Mouse (Mus musculus) liver, postnatal 0 days (tissue): Measurements from ENCODE around the gene Cdk8. TPM values are rescaled to one million over a fixed set of nuclear protein-coding genes. Genes with fewer than 3 reads are reported as not detected.

Experiments used
- ATAC-seq: fragments of 200-750 bp; cut with Nextera tagmentation; 2 replicates; pipeline ENCODE4 v1.8.0; 2017; ENCODE audit warnings: mild to moderate bottlenecking, moderate library complexity
- DNase-seq: peaks from one replicate; pipeline ENCODE4 v3.0.0-alpha.2; 2016
- H3K27ac ChIP-seq: fragments of 300-500 bp; sonication (generic); 2 replicates; pipeline ENCODE4 v1.5.1; 2014; ENCODE audit warnings: antibody characterized with exemption, moderate library complexity, mild to moderate bottlenecking, low read depth
- H3K27me3 ChIP-seq: fragments of 300-500 bp; sonication (generic); 2 replicates; pipeline ENCODE4 v1.6.1; 2014; ENCODE audit warnings: low read length, control low read depth, mixed read lengths; ENCODE audit not compliant: insufficient read depth
- H3K36me3 ChIP-seq: fragments of 300-500 bp; sonication (generic); replicated peaks from 2 replicates; pipeline ENCODE4 v1.6.1; 2014; ENCODE audit warnings: mild to moderate bottlenecking, control low read depth, low read length, moderate library complexity, mixed read lengths; ENCODE audit not compliant: insufficient read depth
- H3K4me1 ChIP-seq: fragments of 300-500 bp; sonication (generic); 2 replicates; pipeline ENCODE4 v1.6.1; 2014; ENCODE audit warnings: antibody characterized with exemption, mild to moderate bottlenecking, control low read depth; ENCODE audit not compliant: insufficient read depth
- H3K4me2 ChIP-seq: fragments of 300-500 bp; sonication (generic); 2 replicates; pipeline ENCODE4 v1.6.1; 2014; ENCODE audit warnings: low read depth, mild to moderate bottlenecking, low read length, moderate library complexity, mixed read lengths
- H3K4me3 ChIP-seq: fragments of 300-500 bp; sonication (generic); 2 replicates; pipeline ENCODE4 v1.5.1; 2014; ENCODE audit warnings: low read depth, low read length
- H3K9ac ChIP-seq: fragments of 300-500 bp; sonication (generic); replicated peaks from 2 replicates; pipeline ENCODE4 v1.6.1; 2014; ENCODE audit warnings: mild to moderate bottlenecking, moderate library complexity
- H3K9me3 ChIP-seq: fragments of 300-500 bp; sonication (generic); 2 replicates; pipeline ENCODE4 v1.6.1; 2016; ENCODE audit warnings: mild to moderate bottlenecking, control low read depth, low read length, mixed read lengths
- CTCF ChIP-seq: sonication (generic); IDR thresholded peaks from 2 replicates; pipeline ENCODE4 v1.5.1; 2016; ENCODE audit warnings: antibody characterized with exemption, low read depth
- EP300 ChIP-seq: IDR thresholded peaks from 2 replicates; pipeline ENCODE4 v1.6.1; 2016; ENCODE audit warnings: antibody characterized with exemption, low read depth, mild to moderate bottlenecking
- WGBS: fragments of 180-500 bp; shearing (Covaris S2); extraction: QIAGEN DNeasy Blood & Tissue Kit; methylation state at CpG from one replicate; pipeline ENCODE4 v1.1.7; 2014; ENCODE audit not compliant: insufficient replicate concordance; 5-methylcytosine and 5-hydroxymethylcytosine counted together
- polyA plus RNA-seq: library from polyadenylated mRNA; unstranded; fragments of >200 nt; fragmentation: Nextera tagmentation; extraction: Ambion mirVana; gene quantifications from 2 replicates; pipeline ENCODE4 v1.2.1, GENCODE M21; 2015

The Cdk8 gene
- polyA plus RNA-seq, 1 experiment from 2014 or later: 11.4 TPM

- Histone ChIP-seq H3K4me2 (no peak overlapping the region), H3K27me3 (no peaks in the 10 kb centered on the region), H3K27ac (no peak overlapping the region), H3K4me1 (peaks cover 54% of the 10 kb centered on the region), H3K9ac (no peak overlapping the region), H3K4me3 (no peak overlapping the region), H3K36me3 (peaks cover 5% of the 10 kb centered on the region), H3K9me3 (no peaks in the 10 kb centered on the region)
- DNase-seq: no peak
- ATAC-seq: no peak
- TF ChIP-seq EP300: no peak
- no peak for TF ChIP-seq CTCF
- 78% methylated on average over 2 of the region's 2 CpGs for WGBS
Observed at GRCm38 (mm10) chr5:146240771-146241170, 9.7 kb downstream of the Cdk8 start.

- H3K9me3 ChIP-seq: no peaks in the 10 kb centered on the region
- H3K27ac ChIP-seq: peak overlapping the region; percentile 49; the same call in 1 of the 2 replicates
- ATAC-seq: no peak
- 82% methylated on average over 3 of the region's 3 CpGs for WGBS
- H3K4me3 ChIP-seq: no peak overlapping the region
- H3K4me1 ChIP-seq: peaks cover 54% of the 10 kb centered on the region
- H3K9ac ChIP-seq: no peak overlapping the region
- DNase-seq: no peak
- no peak overlapping the region for H3K4me2 ChIP-seq
- peaks cover 3% of the 10 kb centered on the region; the same call in 1 of the 2 replicates for H3K36me3 ChIP-seq
- TF ChIP-seq CTCF (no peak), EP300 (no peak)
- H3K27me3 ChIP-seq: no peaks in the 10 kb centered on the region
Observed at GRCm38 (mm10) chr5:146241202-146241601, 10.2 kb downstream of the Cdk8 start.

GRCm38 (mm10) chr5:146245193-146245592 lies 14.2 kb downstream of the Cdk8 start:
- TF ChIP-seq CTCF (no peak), EP300 (peak; percentile 92)
- 53% methylated on average over 4 of the region's 4 CpGs for WGBS

GRCm38 (mm10) chr5:146245646-146246370 lies 14.8 kb downstream of the Cdk8 start:
- H3K9me3 ChIP-seq: no peaks in the 10 kb centered on the region
- ATAC-seq (no peak), DNase-seq (no peak)
- H3K36me3 ChIP-seq: no peaks in the 10 kb centered on the region
- TF ChIP-seq EP300 (no peak), CTCF (no peak)
- H3K4me2 ChIP-seq: no peak overlapping the region
- H3K9ac ChIP-seq: no peak overlapping the region
- H3K4me1 ChIP-seq: peaks cover 72% of the 10 kb centered on the region
- 68% methylated on average over 7 of the region's 7 CpGs for WGBS
- H3K27ac ChIP-seq: 0 out of 2 replicates have a peak overlapping the region, but pooled peaks have one; percentile 26
- H3K4me3 ChIP-seq: no peak overlapping the region
- no peaks in the 10 kb centered on the region for H3K27me3 ChIP-seq

More at GRCm38 (mm10) chr5:146245193-146245592, 14.2 kb downstream of the Cdk8 start:
- DNase-seq: no peak
- H3K4me1 ChIP-seq: peaks cover 66% of the 10 kb centered on the region
- H3K9ac ChIP-seq: no peak overlapping the region
- H3K9me3 ChIP-seq: no peaks in the 10 kb centered on the region
- no peak overlapping the region for H3K27ac ChIP-seq
- peak; percentile 26 for ATAC-seq
- no peaks in the 10 kb centered on the region for H3K36me3 ChIP-seq
- H3K4me3 ChIP-seq: no peak overlapping the region
- no peak overlapping the region for H3K4me2 ChIP-seq
- no peaks in the 10 kb centered on the region for H3K27me3 ChIP-seq

- Histone ChIP-seq H3K4me2 (no peak overlapping the region), H3K4me1 (peaks cover 75% of the 10 kb centered on the region), H3K9ac (no peak overlapping the region), H3K27me3 (no peaks in the 10 kb centered on the region), H3K9me3 (no peaks in the 10 kb centered on the region), H3K36me3 (no peaks in the 10 kb centered on the region), H3K27ac (0 out of 2 replicates have a peak overlapping the region, but pooled peaks have one; percentile 41), H3K4me3 (no peak overlapping the region)
- ATAC-seq: no peak
- WGBS: 85% methylated on average over 1 of the region's 1 CpGs
- no peak for TF ChIP-seq EP300
- TF ChIP-seq CTCF: no peak
- no peak for DNase-seq
Observed at GRCm38 (mm10) chr5:146246386-146246785, 15.4 kb downstream of the Cdk8 start.

GRCm38 (mm10) chr5:146247709-146248108 lies 16.7 kb downstream of the Cdk8 start:
- no peak overlapping the region for H3K4me3 ChIP-seq
- peaks cover 76% of the 10 kb centered on the region for H3K4me1 ChIP-seq
- no peak for DNase-seq
- TF ChIP-seq CTCF (no peak), EP300 (no peak)
- 59% methylated on average over 5 of the region's 5 CpGs for WGBS
- no peak for ATAC-seq
- 0 out of 2 replicates have a peak overlapping the region, but pooled peaks have one; percentile 11 for H3K4me2 ChIP-seq
- H3K9ac ChIP-seq: no peak overlapping the region
- no peaks in the 10 kb centered on the region for H3K9me3 ChIP-seq
- peak overlapping the region; percentile 41 for H3K27ac ChIP-seq
- H3K36me3 ChIP-seq: no peaks in the 10 kb centered on the region
- H3K27me3 ChIP-seq: no peaks in the 10 kb centered on the region
